Mouse (Mus musculus): ENCODE results near the gene Rgs6.
A peak's percentile ranks its signal among the peaks of the same experiment; 100 is the strongest.

Rgs6 gene

DNA sequence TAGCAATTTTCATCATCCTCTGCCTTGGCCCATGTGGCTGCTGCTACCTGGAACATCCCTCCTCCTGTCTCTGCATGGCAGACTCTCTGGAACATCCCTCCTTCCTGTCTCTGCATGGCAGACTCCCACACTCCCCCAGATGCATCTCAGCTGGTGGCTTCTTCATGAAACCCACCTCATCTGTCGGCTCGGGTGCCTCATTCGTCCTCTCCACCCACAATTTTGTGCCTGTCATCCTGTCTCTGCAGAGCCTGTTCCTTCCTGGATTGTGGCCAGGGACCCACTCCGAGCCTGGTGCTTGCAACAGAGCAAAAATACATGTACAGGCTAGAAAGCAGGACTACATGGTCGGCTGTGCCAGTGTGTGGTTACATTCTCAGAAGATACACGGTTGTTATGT lies 168.7 kb downstream of the Rgs6 start:
- DNase-seq (ENCODE audit: low read depth, low spot score): peak; percentile 72

DNA sequence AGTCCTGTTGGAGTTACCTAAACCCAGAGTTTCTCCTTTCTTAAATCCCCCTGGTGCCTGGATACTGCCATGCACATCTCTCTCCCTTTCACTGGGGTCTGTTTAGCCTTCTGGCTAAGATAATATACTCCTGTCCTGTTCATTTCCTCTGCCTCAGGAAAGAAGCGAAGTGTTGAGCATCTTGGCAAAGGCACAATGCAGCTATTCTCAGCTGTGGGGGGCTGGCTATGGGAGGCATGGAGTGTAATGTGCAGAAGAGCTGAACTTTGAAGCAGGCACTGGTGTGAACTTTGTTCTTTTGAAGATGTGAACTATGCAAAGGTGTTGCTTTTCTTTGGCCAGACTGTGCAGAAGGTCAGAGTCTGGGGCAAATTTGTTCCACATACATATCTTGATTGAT lies 169.3 kb downstream of the Rgs6 start:
- DNase-seq (ENCODE audit: low read depth, low spot score): no peak

DNA sequence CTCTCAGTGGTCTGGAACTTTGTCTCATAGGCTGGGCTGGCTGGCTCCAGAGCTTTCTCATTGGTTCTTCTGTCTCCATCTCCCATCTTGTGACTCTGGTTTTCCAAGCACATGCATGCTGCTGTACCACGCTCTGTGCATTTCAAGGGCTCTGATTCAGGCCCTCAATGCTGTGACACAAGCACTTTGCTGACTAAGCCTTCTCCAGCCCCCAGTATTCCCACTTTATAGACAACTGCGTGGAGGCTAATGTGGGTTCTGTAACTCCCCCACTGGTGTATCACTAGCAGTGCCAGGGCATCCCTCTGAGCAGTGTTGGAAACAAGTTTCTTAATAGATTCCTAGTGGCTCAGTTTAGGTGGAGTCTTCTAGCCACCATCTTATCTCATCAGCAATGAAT lies 174.0 kb downstream of the Rgs6 start:
- no peak for DNase-seq (ENCODE audit: low read depth, low spot score)

DNA sequence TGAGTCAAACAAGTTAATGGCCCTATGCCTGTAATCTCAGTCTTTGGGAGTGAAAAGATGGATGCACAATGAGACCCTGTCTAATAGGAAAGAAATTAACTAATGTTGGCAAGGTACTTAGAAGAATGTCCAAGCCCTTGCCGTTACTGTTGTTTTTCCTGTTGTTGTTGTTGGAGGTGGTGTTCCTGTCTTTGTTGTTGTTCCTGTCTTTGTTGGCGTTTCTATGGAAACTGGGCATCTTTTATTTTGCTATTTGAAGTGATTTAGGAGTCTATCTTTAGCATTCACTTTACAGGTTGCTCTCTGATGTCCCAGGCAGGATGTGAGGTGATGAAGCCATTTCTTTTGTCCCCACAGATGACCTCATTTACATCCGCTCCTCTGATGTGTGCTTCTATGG lies 180.6 kb downstream of the Rgs6 start:
- no peak for DNase-seq (ENCODE audit: low read depth, low spot score)

DNA sequence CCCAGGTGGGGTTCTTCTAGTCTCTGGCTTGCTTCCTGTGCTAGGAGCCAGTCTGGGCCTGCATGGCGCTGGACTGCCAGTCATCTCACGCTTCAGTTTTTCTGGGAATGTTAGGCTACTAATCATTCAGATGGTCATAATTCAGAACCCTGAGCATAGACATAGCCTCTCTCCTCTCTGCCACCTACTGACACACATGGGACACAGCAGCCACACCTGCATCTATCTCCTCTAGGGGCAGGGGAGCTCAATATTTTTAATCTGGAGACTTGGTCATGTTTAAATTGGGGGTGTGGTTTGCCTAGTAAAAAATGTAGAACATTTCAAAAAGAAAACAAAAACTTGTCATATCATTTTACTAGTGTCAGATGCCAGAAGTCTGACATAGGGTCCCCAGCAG lies 184.1 kb downstream of the Rgs6 start:
- no peak for DNase-seq (ENCODE audit: low read depth, low spot score)

DNA sequence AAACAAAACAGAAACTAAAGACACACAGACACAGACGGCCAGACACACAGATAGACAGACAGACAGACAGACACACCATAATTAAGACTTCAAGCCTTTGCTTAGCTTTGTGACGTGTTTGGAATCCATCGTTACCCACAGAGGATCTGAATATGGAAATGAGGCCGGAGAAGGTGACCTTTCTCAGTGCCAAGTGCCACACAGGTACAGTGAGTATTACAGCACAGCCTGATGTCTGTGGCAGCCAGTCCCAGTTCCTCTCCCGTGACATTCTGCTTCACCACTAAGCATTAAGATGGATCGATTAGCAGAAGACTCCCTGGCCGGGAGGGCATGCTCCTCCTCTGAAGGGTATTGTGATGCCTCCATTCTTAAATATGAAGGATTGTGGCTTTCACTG lies 186.5 kb downstream of the Rgs6 start:
- DNase-seq (ENCODE audit: low read depth, low spot score): no peak

DNA sequence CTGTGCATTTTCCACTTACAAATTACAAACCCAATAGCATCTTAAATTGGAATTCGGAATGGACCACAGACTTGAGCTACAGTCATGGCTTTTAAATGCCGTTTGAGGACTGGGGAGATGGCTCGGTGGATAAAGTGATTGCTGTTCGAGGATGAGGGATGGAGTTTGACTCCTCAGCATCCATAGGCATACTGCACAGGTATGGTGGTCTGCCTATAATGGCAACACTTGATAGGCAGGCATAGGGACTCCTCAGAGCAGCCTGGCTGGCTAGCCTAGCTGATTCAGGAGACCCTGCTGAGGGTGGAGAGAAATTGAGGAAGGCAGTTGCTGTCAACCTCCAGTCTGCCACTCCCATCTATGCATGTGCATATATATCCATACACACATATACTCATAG lies 188.6 kb downstream of the Rgs6 start:
- DNase-seq (ENCODE audit: low read depth, low spot score): no peak

DNA sequence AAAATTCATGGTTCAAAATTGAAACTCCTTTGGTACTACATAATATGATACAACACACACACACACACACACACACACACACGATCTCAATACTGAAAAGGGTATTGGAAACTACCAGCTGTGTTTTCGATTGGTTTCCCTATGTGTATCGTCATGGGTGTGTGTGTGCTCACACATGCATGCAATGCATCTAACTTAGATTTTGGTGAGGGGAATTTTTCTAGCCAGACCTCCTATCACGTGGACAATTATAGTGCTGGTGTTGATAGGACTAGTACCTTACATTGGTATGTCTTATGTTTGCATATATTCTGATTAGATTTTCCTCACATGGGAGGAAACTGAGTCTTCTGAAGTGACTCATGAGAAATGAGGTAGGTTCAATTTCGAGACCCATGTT lies 192.8 kb downstream of the Rgs6 start:
- DNase-seq (ENCODE audit: low read depth, low spot score): no peak

DNA sequence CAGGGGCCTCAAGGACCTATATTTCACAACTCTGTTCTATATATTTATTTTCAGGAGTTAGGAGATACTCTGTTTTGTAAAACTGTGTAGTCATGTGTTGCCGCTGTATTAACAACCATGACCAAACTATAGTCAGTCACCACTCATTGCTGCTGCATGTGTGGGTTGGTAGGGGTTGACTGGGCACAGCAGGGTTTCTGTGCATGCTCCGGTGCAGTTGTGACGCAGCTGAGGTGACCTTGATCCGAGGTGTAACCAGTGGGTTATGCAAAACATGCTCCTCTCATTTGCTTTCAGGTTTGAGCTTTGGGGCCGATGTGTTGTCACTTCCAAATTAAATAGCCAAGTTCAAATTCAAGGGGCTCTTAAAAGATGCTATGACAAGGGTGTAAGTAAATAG lies 193.3 kb downstream of the Rgs6 start:
- DNase-seq (ENCODE audit: low read depth, low spot score): no peak

DNA sequence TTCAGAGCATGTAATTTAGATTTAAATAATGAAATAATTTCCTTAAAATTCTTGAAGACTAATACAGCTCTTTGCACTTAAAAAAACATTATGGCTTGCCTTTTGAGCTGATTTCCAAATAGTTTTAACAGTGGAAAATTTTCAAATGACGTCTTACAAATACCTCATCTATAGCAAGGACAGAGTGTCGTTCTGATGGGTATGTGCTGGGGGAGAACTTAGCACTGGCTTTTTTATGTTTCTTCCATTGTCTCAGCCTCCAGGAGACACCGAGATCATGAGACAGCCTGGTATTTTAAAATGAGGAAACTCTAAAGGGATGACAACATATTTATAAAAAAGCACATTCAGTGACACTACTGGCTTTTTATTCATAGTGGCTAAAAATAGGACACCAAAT lies 204.0 kb downstream of the Rgs6 start:
- DNase-seq (ENCODE audit: low read depth, low spot score): no peak

DNA sequence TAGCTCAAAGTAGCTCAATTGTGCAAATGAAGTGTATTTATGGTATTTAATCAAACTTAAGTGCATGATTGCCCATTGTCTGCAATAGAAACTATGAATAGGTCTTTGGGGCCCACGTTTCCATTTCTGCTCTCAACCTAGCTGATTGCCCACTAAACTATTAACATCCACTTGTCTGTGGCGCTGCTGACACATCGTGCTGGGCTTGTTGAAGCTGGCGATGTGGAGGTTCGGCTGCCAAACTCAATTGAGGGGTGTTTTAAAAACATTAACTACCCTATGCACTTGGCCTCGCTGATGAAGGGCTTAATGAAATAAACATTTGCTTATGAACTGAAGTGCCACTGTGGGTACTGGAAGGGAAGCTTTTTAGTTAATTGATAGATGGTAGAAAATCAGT lies 211.8 kb downstream of the Rgs6 start:
- DNase-seq (ENCODE audit: low read depth, low spot score): no peak

DNA sequence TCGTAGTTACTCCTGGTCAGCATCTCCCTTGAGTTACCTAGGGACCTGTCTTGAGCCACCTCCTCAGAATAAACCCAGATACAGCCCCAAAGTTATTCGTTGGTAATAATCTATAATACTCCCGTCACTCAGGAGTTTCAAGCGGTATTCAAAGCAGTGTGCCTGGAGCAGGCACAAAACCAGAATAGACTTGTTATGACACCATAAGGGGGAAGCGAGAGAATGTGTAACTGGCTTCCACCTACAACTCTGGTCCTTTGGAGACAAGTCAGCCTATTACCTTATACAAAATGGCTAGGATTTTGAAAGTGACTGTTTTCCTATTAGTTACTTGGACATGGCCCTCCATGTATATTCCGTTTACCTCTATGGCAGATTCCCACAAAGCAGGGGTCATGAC lies 213.6 kb downstream of the Rgs6 start:
- DNase-seq (ENCODE audit: low read depth, low spot score): peak; percentile 74

DNA sequence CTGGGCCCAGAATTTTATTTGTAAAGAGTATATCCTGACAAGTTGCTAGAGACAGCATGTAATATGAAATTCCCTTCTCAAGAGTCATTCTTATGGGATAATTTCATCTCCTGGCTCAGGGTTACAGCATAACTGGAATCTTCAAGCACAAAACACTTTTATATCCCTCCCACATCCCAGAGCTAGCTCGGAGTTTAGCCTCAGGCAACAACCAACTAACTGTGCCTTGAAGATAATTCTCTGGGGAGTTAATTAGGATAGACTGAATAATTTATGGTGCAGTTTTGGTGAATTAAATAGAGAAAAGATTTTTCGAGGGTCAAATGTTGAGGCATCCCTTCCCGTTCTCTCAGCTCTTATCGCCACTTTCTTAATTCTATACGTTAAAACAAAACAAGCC lies 214.6 kb downstream of the Rgs6 start:
- DNase-seq (ENCODE audit: low read depth, low spot score): no peak

DNA sequence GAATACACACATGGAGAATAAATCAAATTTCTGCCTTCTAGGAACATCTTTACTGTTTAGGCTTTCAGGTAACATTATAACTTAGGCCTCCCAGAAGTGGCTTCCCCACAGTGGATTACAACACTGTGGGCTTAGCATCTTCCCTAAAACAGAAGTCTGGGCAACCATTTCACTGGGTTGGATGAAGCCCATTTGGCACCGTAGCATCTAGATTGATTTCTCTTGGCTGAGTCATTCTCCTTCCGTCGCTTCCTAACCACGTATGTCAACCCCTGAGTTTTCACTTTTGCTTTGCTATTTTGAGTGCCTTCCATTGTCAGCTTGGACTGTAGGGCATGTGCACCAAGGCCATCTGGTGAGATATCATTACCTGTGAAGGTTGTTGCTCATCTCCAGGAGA lies 217.1 kb downstream of the Rgs6 start:
- no peak for DNase-seq (ENCODE audit: low read depth, low spot score)

DNA sequence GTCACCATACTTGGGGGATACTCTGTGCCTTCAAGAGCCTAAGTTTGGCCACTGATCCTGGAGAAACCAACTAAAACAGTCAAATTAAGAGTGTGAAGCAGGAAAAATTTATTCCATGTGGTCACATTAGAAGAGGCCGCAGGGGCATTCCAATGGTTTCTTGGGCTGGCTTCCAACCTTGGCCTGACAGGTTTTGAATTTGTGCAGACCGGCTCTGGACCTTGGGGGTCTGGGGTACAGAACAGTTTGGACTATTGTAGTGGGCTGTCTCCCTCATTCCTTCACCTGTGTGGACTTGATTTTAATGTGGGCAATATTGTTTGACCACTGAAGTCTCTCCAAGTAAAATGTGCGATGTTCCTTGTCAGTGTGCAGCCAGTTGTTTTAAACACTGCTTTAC lies 222.5 kb downstream of the Rgs6 start:
- DNase-seq (ENCODE audit: low read depth, low spot score): no peak

DNA sequence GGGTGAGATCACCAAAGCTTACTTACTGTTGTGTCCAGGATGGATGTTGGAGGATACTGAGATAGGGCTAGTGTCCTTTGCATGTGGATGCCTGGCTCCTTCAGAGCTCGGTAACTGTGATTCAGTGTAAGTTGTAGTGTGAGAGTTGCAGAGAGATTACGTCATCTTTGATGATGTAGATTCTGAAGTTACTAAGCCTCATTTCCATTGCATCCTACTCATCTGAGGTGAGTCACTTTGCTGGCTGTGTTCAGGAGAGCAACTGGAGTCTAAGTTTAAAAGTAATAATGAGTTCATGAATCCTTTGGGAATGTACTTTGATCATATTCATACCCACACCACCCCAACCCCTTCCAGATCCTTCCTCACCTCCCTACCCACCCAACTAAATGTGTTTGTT lies 227.9 kb downstream of the Rgs6 start:
- DNase-seq (ENCODE audit: low read depth, low spot score): peak; percentile 60

DNA sequence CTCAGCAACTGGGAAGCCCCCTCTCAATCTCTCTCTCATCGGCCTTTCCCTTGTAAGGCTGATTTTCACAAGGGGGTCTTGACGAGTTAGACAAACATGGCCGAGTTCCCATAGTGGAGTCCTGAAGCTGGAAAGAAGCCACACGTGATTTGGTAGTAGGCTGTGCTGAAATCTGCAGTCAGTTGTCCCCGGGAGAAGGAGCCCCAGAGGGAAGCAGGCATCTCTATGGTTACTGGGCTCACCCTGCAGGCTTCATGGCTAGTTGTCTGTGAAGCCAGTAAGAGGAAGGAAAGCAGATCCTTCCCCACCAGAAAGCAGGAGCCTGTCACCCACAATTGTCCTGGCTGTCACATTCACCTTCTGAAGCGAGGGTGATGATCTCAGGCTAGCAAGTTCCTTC lies 231.2 kb downstream of the Rgs6 start:
- DNase-seq (ENCODE audit: low read depth, low spot score): no peak

DNA sequence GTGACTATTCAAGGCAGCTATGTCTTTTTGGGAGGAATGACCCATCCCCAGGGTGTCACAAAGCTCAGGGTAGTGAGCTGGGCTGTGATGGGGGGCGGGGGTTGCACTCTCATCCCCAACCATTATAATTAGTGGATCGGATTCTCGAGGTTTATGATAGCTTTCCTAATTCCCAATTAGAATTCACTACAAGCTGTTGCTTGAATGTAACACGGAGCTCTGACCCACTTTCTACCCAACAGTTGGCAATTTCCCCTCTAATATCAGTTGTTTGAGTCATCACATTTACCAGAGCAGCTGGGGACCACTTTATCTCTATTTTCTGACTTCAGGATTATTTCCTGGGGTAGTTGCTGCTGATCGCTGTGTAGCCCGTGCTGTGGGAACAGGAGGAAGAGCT lies 231.9 kb downstream of the Rgs6 start:
- DNase-seq (ENCODE audit: low read depth, low spot score): no peak

DNA sequence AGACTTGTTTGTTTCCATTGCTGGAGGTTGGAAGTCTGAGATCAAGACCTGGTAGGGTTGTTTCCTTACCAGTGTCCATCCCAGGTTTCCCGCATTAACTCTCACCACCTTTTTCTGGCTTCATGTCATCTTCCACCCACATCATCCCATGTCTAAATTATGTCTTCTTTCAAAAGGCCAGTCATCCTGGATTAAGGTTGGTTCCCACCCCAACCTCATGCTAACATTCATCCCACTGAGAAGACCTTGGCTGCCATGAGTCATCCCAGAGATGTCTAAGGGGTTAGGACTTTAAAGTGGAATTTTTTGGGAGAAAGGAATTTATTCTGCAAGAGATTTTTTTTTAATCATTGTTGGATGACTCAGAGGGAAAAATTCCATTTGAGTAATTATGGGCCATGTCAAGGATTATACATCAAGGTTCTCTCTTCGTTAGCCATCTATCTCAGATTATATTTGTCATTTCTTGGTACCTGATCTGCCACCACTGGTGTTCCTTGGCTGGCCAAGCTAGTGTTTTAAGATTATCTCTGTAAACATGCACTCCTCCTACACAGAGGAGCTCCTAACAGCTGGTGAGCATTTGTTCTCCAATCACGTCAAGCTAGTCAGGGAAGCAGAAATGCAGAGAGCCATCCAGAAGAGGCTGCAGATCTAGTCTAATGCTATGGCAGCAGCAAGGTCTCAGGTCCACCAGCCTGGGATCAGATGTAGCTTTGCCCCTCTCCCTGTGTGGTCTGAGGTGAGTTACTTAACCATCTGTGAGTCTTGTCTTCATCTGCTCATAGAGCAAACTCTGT lies 234.9 kb downstream of the Rgs6 start:
- no peak for DNase-seq (ENCODE audit: low read depth, low spot score)

DNA sequence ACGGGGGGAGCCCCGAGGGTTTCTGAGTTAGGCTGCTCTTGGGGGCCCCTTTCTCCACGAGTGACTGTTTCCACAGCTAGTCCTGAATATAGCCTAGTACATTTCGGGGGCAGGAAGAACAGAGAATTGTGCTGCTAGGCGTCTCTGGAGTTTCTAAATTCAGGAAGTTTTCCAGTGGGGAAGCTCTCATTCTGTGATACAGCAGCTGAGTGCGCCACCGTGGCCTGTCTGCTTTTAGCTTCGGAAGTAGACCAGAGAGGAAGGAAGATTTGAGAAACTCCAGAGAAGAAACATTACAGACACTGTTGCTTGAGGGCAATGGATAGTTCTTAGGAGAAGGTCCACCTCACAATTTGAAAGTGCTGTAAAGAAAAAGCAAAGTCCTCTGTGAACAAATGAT lies 242.2 kb downstream of the Rgs6 start:
- DNase-seq (ENCODE audit: low read depth, low spot score): no peak

DNA sequence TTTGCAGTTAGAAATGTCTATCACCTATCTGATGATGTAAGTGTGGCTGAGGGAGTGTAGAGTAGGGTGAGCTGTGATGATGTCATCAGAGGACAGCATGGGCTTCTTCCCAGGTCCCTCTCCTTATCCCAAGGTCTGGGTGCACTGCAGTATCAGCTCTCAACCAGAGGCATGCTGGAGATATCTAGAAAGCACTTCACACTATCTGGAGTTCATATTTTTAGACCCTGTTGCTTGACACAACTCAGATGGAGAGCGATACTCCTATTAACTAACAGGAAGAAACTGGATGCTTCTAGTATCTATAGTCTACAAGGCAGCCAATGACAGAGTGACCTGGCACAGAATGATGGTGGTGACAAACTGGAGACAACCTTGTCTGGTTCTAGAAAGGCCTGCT lies 250.5 kb downstream of the Rgs6 start:
- DNase-seq (ENCODE audit: low read depth, low spot score): no peak

DNA sequence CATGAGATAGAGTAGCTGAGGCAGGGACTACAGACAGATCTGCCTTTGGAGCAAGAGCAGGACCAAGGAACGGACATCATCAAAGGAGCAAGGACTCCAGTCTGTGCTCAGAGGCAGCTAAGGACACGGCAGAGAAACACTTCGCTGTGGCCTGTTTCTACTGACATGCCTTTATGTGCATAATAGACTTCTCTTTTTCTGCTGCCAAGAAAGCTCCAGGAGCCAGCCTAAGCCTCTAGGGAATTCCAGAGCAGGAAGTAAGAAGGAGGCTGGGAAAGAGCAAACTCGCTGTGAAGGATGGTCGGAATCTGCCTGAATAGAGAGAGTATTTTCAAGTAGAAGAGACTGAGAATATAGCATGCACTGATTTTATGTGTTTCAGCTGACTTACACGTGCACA lies 253.5 kb downstream of the Rgs6 start:
- DNase-seq (ENCODE audit: low read depth, low spot score): no peak

DNA sequence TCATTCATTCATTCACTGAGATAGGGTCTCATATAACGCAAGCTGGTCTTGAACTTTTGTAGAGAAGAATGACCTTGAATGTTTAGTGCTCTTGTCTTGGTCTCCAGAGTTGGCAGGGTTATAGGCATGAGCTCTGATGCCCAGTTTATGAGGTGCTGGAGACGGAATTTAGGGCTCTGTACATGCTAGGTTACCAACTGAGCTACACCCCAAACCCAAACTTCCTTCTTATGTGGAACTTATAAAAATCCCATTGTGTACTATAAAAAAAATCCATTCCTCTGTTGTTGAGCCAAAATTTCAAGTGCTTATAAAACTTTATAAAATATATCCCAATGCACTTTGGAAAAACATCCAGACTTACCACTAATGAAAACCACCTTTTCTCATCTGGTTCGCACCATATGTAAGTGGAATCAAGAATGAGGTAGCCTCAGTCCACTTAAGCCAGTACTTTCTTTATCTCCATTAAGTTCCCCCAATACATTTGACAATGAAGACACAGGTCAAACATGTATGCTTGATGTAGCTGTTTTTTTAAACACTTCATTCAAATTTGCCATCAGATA lies 260.3 kb downstream of the Rgs6 start:
- no peak for DNase-seq (ENCODE audit: low read depth, low spot score)

DNA sequence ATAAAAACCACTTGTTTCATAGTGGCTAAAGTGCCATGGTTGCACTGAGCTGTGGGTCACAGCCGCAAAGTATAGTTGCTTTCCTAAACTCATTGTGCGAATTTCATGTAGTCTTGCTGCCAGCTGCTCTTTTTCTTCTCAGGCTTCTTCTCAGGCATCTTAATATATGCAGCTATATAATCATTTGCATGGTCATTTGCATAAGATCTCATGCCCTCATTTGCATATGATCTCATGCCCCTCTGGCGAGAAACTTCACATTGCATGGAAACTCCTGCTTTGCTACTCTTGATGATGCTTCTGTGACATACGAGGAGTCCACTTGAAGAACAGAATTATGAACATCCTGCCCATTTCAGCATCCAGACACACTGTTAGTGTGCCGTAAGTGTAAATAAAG lies 266.8 kb downstream of the Rgs6 start:
- no peak for DNase-seq (ENCODE audit: low read depth, low spot score)

Measured in telencephalon, adult 2 months (tissue).